Mouse (Mus musculus) kidney, adult 2 months (tissue): ENCODE measurements at regions not wholly inside any gene's neighbourhood (a gene's known extent, or its start where the extent isn't known, plus 50 kb on each side); places are given as distances from the start of the nearest gene placed in this dataset.

Experiments used
- DNase-seq: peaks from one replicate; pipeline ENCODE4 v3.0.0; 2021
- H3K27ac ChIP-seq: fragments of 200-500 bp; 2 replicates; pipeline ENCODE4 v1.5.1; 2012; ENCODE audit warnings: low read depth, low read length, control low read depth, inconsistent platforms; ENCODE audit not compliant: insufficient read depth
- H3K27me3 ChIP-seq: fragments of 200-500 bp; replicated peaks from 2 replicates; pipeline ENCODE4 v1.6.1; 2012; ENCODE audit warnings: mild to moderate bottlenecking, moderate library complexity, low read length, inconsistent platforms; ENCODE audit not compliant: control insufficient read depth, insufficient read depth
- H3K36me3 ChIP-seq: fragments of 200-500 bp; 2 replicates; pipeline ENCODE4 v1.6.1; 2012; ENCODE audit warnings: mild to moderate bottlenecking, moderate library complexity, low read length, inconsistent platforms; ENCODE audit not compliant: control insufficient read depth, insufficient read depth
- H3K4me1 ChIP-seq: fragments of 200-500 bp; 2 replicates; pipeline ENCODE4 v1.6.1; 2011; ENCODE audit warnings: low read length; ENCODE audit not compliant: control insufficient read depth, insufficient read depth
- H3K4me3 ChIP-seq: fragments of 200-500 bp; 2 replicates; pipeline ENCODE4 v1.5.1; 2011; ENCODE audit warnings: mild to moderate bottlenecking, low read depth, low read length, control low read depth; ENCODE audit not compliant: insufficient read depth
- CTCF ChIP-seq: fragments of 200-500 bp; conservative IDR thresholded peaks from 2 replicates; pipeline ENCODE4 v1.5.1; 2011; ENCODE audit warnings: low read depth, mild to moderate bottlenecking, control low read depth, low read length, moderate library complexity, mixed read lengths; ENCODE audit not compliant: insufficient read depth, insufficient read length
- POLR2A ChIP-seq: fragments of 200-500 bp; IDR thresholded peaks from one replicate; pipeline ENCODE4 v1.6.1; 2011; ENCODE audit warnings: low read depth, low read length, control low read depth
- WGBS: fragments of 180-500 bp; shearing (Covaris S2); methylation state at CpG from one replicate; pipeline ENCODE4 v1.1.7; 2018; 5-methylcytosine and 5-hydroxymethylcytosine counted together

GRCm38 (mm10) chr19:15851622-15852021 lies 95.5 kb downstream of the Psat1 start:
- DNase-seq: no peak
- no peak overlapping the region for H3K4me3 ChIP-seq
- no peak overlapping the region for H3K27ac ChIP-seq
- no peaks in the 10 kb centered on the region for H3K36me3 ChIP-seq
- 96% methylated on average over 3 of the region's 3 CpGs for WGBS
- TF ChIP-seq CTCF (no peak), POLR2A (no peak)
- no peaks in the 10 kb centered on the region for H3K4me1 ChIP-seq
- no peaks in the 10 kb centered on the region for H3K27me3 ChIP-seq

DNA sequence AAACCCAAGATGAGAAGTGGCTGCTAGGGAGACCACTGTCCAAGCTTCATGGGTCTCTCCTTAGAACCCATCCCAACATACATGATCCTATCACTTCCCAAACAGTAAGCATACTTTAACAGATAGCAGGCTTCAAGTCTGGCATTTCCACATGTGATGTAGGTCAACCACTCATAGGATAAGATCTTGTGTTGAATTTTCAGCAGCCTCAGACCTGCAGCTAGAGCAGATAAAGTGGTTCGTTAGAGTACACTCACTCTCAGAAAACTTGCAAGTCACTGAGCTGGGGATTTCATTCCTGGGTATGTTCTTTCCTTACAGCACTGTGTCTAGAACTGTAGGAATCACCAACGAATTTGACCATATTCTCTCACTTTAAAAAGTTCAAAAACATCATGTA lies 96.4 kb downstream of the Psat1 start:
- 66% methylated on average over 2 of the region's 2 CpGs for WGBS
- H3K36me3 ChIP-seq: no peaks in the 10 kb centered on the region
- no peak overlapping the region for H3K4me3 ChIP-seq
- TF ChIP-seq POLR2A (no peak), CTCF (no peak)
- H3K27me3 ChIP-seq: no peaks in the 10 kb centered on the region
- no peak for DNase-seq
- no peaks in the 10 kb centered on the region for H3K4me1 ChIP-seq
- H3K27ac ChIP-seq: no peak overlapping the region

DNA sequence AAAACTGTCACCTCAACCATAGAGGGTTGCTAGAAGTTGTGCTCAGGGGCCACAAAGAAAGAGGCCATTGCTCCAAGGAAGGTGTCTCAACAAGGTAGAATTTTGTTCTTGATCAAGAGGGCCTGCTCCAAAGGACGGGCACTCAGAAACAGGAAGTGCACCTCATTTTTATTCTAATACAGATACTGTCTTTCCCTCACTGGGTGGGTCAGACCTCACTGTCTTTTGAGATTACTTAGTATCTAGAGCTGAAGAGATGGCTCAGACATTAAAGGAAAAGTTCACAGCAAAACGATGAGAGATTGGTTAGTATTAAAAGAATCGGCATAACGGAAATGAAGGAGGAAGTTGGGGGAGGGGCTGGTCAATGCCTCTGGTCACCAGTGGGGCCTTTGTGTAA lies 97.9 kb downstream of the Psat1 start:
- 80% methylated on average over 4 of the region's 4 CpGs for WGBS
- Histone ChIP-seq H3K27ac (no peak overlapping the region), H3K36me3 (no peaks in the 10 kb centered on the region), H3K4me1 (no peaks in the 10 kb centered on the region), H3K27me3 (no peaks in the 10 kb centered on the region), H3K4me3 (no peak overlapping the region)
- TF ChIP-seq CTCF: no peak
- TF ChIP-seq POLR2A: no peak
- no peak for DNase-seq

DNA sequence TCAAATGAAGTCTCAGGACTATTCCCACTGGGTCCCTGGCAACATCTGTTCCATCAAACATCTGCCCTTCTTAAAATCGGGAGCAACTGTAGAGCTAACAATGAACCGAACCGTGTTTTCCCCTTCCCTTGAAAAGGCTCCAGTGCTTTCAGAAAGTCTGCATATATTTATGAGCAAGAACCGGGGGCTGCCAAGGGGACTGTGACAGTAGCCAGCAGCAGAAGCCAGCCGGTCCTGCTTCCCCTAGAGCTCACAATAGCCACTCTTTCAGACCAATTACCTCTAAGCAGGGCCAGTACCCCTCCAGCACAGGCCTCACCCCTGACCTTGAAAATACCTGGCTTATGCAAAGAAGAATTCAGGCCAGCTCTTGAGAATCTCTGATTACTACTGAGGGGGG lies 108.8 kb downstream of the Psat1 start:
- Histone ChIP-seq H3K27me3 (no peaks in the 10 kb centered on the region), H3K27ac (no peak overlapping the region), H3K4me3 (no peak overlapping the region), H3K4me1 (no peaks in the 10 kb centered on the region), H3K36me3 (no peaks in the 10 kb centered on the region)
- no peak for DNase-seq
- no peak for TF ChIP-seq POLR2A
- no peak for TF ChIP-seq CTCF
- 27% methylated on average over 5 of the region's 5 CpGs for WGBS

DNA sequence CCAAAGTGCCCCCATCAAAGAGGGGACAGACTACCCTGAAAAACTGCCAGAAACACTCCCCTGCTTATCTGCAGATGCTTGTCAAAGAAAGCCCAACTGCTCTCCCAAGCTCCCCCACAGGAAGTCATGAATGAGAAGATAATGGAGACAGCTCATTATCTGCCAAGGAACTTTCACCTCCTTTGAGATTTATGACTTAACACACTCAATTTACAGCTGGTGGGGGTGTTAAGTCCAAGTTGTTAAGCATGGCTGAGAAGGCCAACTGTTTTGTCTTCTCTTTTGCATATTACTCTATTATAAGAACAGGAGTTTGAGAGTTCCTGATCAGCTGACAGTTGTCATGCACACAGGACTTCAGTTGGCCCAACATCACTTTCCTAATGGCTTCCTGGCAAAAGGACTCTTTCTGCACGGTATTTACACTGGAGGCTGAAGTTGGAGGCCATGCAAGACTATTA lies 109.4 kb downstream of the Psat1 start:
- no peaks in the 10 kb centered on the region for H3K36me3 ChIP-seq
- H3K4me3 ChIP-seq: no peak overlapping the region
- WGBS: 10% methylated on average over 1 of the region's 1 CpGs
- no peaks in the 10 kb centered on the region for H3K4me1 ChIP-seq
- TF ChIP-seq POLR2A (no peak), CTCF (no peak)
- no peaks in the 10 kb centered on the region for H3K27me3 ChIP-seq
- H3K27ac ChIP-seq: no peak overlapping the region
- peak; percentile 54 for DNase-seq

GRCm38 (mm10) chr19:15836956-15837714 lies 110.0 kb downstream of the Psat1 start:
- Histone ChIP-seq H3K4me1 (no peaks in the 10 kb centered on the region), H3K27ac (no peak overlapping the region), H3K36me3 (no peaks in the 10 kb centered on the region), H3K27me3 (no peaks in the 10 kb centered on the region; the same call in 1 of the 2 replicates), H3K4me3 (no peak overlapping the region)
- peak; percentile 13 for DNase-seq
- WGBS: 16% methylated on average over 7 of the region's 7 CpGs
- TF ChIP-seq CTCF (no peak), POLR2A (no peak)

DNA sequence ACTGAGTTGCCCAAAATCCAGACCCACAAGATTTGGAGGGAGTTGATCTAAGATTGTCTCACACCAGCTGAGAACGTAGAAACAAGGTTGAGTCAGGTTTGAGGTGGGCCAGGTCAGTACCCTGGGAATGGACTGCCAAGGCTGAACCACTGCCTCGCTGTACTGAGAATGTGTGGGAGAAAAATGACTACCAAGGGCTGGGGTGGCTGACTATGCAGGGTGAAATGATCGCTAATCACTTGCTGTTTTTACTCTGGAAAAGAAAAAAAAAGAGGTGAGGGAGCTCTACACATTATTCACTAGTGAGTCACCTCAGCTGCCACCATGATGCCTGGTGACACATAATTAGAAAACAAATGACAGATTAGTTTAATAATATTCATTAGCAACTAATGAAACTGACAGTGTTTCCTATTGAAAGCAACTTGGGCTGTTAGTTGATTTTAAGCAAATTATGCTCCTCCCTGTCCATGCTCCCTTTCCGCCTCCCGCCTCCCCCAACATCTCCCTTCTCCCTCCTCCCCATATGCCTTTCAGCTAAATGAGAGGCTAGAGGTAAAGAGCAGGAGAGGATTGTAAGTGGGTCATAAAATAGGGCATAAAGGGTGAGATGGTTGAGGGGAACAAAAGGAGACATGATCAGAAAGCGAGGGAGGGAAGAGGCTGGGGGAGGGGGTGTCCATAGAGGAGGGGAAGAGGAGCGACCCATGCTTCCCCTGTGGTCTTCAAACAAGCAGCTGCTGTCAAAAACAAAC lies 110.8 kb downstream of the Psat1 start:
- Histone ChIP-seq H3K27me3 (no peaks in the 10 kb centered on the region; the same call in 1 of the 2 replicates), H3K4me3 (no peak overlapping the region), H3K4me1 (no peaks in the 10 kb centered on the region), H3K27ac (no peak overlapping the region), H3K36me3 (no peaks in the 10 kb centered on the region)
- WGBS: 24% methylated on average over 7 of the region's 7 CpGs
- TF ChIP-seq CTCF (no peak), POLR2A (no peak)
- DNase-seq: no peak
